Mouse (Mus musculus) liver, adult (tissue): ENCODE results near the gene Gm20388.

Source experiments
- GATA4 ChIP-seq: IDR thresholded peaks from 2 replicates; pipeline ENCODE4 v1.6.1; 2014; ENCODE audit warnings: mild to moderate bottlenecking, low read length; ENCODE audit not compliant: insufficient replicate concordance

Gene Gm20388

DNA sequence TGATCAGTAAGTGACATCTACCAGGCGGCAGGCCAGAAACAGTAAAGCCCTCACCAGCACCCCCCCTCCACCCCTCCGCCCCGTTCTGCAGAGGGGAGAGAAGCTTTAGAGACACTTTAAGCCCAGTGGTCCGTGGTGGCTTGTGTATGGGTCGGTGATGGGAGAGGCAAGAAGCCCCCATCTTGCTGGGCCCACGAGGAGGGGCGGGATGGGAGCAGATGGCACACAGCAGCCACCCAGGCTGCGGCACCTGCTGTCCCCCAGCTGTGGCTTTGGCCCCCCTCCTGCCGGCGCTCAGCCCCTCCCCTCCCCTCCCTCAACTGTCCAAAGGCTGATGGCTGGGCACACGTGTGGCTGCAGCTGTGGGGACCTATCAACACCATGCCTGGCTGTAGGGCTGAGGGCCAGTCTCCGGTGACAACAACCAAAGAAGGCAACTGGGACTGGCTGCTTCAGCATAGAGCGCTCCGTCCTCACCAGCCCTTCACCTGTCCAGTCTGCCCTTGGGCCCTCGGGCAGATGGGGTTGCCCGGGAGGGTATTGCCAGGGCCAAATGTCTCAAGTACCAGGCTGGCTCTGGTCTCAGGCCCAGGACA, 2740.8 kb downstream of the Gm20388 start:
- TF ChIP-seq GATA4 = no peak

DNA sequence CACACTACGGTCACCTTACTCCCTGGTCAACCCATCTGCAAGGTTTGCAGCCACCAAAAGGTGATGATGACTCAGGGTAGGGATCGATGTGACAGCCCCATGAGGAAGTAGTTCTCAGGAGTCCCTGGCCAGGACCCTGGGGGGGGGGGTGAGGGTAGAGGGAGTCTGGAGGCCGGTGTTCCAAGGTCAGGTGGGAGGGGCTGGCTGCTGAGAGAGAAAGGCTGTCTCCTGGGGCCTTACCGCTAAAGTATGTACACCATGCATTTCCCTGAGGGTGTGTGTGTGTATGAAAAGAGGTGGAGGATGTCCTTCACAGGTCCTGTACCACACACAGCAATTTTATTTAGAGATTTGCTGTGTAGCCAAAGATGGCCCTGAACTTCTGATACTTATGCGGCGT, 2742.0 kb downstream of the Gm20388 start:
- no peak for TF ChIP-seq GATA4

DNA sequence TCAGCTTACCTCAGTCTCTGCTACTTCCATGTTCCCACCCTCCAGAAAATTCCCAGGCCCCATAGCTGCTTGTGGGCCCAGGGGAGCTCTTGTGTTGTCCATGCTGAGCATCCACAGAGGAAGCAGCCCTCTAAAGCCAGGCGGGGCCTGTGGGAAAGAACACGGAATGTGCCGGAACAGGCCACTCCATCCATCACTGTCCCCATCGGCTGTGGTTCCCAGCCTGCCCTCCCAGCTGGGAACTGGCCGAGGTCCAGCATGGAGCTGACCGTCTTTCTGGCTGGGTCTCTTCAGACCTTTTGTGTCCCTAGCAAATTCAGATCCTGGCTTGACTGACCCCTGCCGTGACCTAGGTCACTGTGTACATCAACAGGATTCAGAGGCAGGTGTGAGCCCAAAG, 2744.1 kb downstream of the Gm20388 start:
- no peak for TF ChIP-seq GATA4

DNA sequence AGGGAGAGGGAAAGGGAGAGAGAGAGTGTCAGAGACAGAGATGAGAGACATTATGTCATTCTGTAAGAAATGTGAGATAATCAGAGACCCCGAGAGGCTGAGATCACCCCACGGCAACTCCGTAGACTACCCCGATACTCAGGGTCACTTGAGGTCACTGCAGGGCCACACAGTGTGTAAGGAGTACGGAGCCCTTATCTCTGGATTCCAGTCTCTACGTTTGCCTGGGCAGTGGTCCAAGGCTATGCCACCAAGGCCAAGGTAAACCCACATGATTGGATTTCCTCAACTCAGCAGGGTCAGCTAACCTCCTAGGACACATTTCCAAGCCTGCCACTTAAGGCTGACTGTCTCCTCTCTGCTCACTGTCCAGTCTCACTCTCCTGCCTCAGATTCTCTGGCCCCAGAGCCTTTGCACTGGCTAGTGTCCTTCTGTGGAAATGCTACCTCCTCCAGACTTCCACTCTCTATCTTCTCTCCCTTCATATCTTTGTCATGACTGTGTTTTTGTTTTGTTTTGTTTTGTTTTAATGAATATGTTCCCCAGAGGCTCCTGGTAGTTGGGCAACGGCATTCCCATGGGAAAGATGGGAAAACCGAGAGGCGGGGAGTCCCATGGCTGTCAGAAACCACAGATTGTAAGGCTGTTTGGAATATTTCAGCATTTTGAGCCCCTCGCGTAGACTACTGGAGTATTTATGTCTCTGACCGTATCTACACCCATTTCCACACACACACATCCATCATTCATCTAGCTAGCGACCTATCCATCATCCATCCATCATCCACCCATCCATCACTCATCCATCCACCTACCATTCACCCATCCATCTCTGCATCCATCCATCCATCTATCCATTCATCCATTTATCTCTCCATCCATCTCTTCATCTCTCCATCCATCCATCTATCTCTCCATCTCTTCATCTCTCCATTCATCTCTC, 2745.7 kb downstream of the Gm20388 start:
- 0 out of 2 replicates have a peak, but pooled peaks have one; percentile 47 for TF ChIP-seq GATA4

DNA sequence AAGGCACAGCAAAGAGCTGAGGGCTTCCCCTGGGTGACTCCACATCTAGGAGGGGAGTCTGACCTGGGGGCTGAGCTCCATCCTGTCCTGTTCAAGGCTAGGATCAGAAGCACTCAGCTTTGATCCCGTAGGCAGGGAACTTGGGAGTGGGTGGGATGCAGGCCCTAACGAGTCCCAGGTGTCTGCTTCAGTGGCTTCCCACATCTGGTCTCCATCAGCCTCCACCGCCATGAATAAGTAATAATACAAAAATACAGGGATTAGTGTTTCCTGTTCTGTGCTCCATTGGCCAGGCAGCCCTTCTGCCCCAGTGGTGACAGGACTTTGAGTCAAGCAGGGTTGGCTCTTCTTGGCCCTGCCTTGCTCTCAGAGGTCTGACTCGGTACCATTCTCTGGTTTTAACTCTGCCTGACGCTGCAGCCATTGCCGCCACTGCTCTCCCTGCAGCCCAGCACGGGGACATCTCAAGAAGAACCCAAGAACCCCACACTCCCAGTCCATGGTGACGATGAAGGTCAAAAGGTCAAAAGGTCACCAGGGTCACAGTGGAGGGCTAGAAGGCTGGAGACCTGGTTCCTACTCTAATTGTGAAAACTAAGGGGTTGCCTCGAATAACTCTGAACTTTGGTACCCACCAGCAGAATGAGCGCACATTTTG, 2747.6 kb downstream of the Gm20388 start:
- TF ChIP-seq GATA4 = no peak

DNA sequence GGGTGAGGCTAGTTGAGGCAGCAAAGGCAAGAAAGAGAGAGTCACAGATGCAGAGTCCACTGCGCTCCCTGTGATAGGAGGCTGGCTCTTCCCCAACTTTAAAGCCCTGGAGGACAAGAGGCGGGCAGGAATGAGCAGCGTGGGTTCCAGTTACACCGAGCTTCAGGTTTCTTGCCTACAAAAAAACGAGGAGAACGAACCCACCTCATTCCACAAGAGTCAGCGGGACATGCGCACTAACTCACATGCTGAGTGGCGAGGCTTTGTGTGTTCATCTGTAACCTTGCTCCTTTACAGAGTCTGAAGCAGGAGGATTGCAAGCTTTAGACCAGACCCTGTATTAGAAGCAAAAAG, 2748.1 kb downstream of the Gm20388 start:
- TF ChIP-seq GATA4 = no peak

DNA sequence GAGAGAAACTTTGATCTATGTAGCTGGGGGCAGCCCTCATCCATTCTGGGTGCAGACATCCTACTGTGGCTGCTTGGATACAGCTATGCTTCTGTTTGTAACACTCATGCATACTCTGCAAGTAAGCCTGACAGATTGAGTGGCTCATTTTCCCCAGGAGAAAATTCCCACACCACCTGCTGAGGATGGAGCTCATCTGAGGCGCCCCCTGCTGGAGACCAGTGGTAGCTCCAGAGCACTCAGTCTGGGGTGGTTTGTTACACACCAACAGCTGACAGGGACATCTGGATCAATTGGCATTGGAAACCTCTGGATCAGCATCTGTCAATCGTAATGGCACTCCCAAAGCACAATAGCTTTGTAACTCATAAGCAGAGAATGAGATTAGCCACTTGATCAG, 2749.4 kb downstream of the Gm20388 start:
- no peak for TF ChIP-seq GATA4

DNA sequence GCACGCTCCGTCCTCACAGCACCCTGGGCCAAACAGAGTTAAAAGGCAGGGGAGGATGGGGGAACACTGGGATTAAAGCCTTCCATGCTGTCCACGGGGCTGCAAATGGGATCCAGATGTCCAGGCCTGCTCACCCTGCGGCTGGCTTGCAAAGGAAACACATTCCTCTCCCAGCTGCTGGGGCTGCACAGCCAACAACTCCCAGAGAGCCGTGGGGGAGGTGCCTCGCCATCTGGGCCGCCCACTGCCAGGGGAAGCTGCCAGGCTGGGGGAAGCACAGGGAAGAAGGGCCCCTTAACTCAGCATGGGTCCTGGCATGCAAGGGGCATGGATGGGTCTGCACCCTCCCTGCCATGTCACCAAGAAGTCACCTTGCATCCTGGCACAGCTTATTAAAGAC, 2750.5 kb downstream of the Gm20388 start:
- no peak for TF ChIP-seq GATA4

DNA sequence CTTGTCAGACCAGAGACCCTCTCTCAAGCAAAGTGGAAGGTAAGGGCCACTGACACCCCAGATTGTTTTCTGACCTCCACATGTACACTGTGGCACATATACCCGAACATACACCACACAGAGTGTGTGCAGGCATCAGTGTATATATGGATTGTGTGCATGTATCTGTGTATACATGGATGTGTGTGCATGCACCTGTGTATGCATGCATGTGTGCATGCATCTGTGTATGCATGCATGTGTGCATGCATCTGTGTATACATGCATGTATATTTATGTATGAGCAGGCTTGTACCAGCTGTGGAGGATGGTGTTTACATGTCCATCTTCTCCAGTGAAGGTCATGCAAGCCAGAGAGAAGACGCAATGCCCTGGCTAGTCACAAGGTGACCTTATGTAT, 2751.3 kb downstream of the Gm20388 start:
- no peak for TF ChIP-seq GATA4

DNA sequence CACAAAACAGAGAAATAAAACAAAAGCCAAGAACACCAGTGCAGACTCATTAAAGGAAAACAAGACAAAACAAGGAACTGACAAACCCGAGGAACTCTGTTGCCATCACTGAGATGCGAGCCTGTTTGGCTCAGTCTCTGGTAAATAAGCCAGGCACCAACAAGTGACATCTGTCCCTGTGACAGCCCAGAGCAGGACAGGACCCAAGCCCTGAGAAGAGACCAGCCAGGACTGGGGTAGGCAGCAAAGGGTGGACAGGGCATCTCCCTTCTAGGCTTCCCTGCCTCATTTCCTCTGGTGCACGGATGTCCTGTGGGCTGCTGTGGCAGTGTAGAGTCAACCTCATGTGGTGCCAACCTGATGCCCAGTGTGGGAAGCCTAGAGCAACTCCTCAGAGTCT, 2752.5 kb downstream of the Gm20388 start:
- no peak for TF ChIP-seq GATA4

DNA sequence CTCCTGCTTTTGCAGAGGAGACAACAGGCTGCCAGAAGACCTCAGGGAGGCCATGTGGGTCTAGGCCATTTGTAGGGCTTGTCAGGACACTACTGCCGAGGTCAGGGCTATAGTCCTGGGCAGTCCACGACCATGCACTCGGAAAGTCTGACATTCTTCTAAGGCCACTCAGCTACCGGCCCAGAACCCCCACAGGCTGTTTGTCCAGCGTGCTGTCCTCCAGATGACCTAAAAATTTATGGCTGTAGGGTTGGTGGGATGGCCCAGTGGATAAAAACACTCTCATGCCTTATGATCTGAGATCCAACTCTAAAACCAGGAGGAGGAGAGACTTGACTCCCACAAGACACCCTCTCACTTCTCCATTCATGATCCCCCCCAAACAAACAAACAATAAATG, 2753.0 kb downstream of the Gm20388 start:
- TF ChIP-seq GATA4 = no peak

DNA sequence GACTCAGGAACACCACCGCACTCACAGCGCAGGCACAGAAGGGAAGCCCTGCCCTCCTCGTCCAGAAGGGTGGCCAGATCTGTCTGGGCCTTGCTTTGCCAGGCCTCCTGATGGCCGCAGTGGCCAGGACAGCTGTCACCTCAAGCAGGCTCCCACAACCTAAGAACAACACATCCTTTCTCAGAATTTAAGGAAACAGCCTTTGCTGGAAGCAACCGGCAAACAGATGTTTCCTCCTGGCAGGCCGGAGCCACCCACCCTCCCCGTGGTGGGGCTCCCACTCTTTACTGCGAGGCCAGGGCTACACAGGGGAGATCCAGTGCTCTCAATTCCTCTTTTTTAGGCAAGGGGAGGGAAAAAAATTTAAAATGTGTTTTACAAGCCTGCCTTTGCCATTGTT, 2754.6 kb downstream of the Gm20388 start:
- no peak for TF ChIP-seq GATA4

DNA sequence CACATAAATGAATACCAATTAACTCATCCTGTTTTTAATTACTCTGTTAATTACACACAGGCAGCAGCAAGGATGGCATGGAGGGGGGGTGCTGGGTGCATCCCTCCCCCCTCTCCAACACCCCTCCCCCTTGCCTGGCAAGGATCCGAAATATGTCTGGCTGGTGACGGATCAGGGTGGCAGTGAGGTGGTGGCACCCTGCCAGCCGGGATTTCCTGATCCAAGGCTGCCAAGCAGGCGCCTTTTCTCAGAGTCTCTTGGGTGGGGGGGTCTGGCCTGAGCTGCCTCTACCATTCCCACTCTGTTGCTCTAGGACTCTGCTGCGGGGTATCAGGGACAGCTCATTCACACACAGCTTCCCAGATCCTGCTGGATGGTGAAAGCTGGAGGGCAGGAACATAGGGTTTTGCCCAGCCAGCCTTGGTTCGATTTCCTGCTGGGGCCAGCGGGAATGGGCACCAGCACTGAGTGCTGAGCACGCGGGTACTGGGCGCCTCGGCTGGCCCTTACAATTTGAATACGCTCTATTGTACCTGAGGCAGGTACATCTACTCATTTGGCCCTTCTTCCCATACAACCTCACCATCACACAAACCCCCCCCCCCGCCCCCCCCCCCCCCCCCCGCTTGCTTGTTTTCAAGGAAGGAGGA, 2755.2 kb downstream of the Gm20388 start:
- TF ChIP-seq GATA4 = no peak

DNA sequence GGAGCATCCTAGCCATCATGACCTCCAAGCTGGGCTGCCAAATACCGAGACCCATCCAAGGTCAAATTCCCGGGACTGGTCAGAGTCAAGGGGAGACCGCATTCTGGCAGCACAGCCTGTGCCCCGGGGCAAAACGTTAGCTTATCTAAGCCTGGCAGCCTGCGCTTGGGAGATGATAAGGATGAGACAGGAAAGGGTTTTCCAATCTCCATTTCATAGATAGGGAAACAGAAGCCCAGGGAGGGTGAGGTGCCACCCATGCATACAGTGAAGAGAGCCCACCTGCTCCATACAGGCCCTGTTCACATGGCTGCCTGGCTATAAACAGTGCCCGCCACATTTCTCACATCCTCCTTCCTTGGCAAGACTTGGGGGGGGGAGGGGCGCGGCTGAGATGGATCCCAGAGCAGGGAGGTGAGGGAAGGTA, 2755.7 kb downstream of the Gm20388 start:
- TF ChIP-seq GATA4 = peak; percentile 52; the same call in 1 of the 2 replicates

DNA sequence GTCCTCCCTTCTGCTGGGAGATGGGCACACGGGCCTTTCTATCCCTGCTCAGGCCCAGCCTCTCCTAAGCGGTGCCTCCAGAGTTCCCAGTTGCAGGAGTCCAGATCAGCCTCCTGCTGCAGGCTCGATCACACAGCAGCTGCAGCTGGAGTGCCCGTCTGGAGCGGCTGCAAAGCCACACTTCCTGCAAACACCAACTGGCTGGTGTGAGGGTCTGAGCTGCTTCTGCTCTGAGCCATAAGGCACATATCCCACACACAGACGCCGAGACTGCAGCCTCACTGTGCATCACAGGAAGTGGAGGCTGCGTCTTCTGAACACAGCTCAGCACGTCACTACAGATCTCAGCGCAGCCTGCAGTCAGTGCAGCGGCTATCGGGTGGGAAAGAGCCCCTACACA, 2756.2 kb downstream of the Gm20388 start:
- TF ChIP-seq GATA4 = no peak
